Mouse (Mus musculus): Measurements from ENCODE around the gene Sorcs2. TPM values are rescaled to one million over a fixed set of nuclear protein-coding genes. Genes with fewer than 3 reads are reported as not detected.

Sorcs2 gene
- total and polyA plus RNA-seq, 3 experiments = 0.42 to 1.6 (median 0.46) TPM

DNA sequence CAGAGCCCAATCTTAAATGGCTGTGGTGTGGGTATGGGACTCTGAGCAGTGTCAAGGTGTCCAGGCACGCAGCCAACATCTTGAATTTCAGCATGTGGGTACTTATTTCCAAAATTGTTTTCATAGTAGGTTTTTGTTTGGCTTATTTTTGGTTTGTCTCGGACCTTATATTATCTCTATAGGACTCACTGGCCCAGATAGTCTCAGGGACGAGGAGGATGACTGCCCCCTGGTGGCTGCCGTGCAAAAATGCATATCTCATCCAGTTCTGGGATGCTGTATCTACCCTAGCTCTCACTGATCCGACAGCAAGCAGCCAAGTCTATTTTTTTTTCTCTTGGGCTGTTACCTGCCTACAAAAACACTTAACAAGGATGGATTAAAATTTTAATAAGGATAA lies 422.3 kb downstream of the Sorcs2 start:
- peaks cover 12 to 21% of the 10 kb centered on the region in 2 experiments for H3K36me3 ChIP-seq (replicated peaks in 1 of 2; ENCODE audit: control insufficient read depth in 1 of 2, insufficient read depth in 1 of 2, low read length in 1 of 2)
- no peaks in the 10 kb centered on the region for H3K27me3 ChIP-seq (replicated peaks)
- H3K4me3 ChIP-seq (replicated peaks in 1 of 3; ENCODE audit: low read depth in 2 of 3, low read length in 2 of 3, poor library complexity in 1 of 3) = no peak overlapping the region
- dilution Hi-C loops (cut with MboI; ENCODE audit: extremely low pct_ligation_motif_present, extremely low pct_unique_long_range_greater_than_20kb, low sequenced_read_pairs) = no loop called here
- no peaks in the 10 kb centered on the region for H3K9me3 ChIP-seq (replicated peaks; ENCODE audit: low read length)
- H3K4me2 ChIP-seq (ENCODE audit: insufficient read depth, low read depth, poor library complexity, severe bottlenecking) = no peak overlapping the region
- TF ChIP-seq MAZ (IDR thresholded peaks at IDR 0.05; ENCODE audit: low read depth, low read length) (no peak), USF1 (IDR thresholded peaks at IDR 0.05; ENCODE audit: low read depth, low read length) (no peak), RAD21 (IDR thresholded peaks at IDR 0.05; ENCODE audit: low read depth, low read length) (peak; percentile 77), NELFE (IDR thresholded peaks at IDR 0.05; ENCODE audit: low read depth, low read length) (no peak; the same call in 1 of the 2 replicates), CTCF (conservative IDR thresholded peaks at IDR 0.05 in 1 of 2, IDR thresholded peaks at IDR 0.05 in 1 of 2; ENCODE audit: low read depth in 2 of 2, low read length in 2 of 2) (peak; percentile 58 to 95), E2F4 (IDR thresholded peaks at IDR 0.05; ENCODE audit: insufficient replicate concordance, low read depth, low read length) (no peak), USF2 (conservative IDR thresholded peaks at IDR 0.05; ENCODE audit: low read depth, low read length) (no peak), IRF4 (IDR thresholded peaks at IDR 0.05; ENCODE audit: low read depth, low read length) (no peak), SMC3 (IDR thresholded peaks at IDR 0.05; ENCODE audit: low read depth, low read length) (peak; percentile 90)
- no peaks in the 10 kb centered on the region for H3K79me2 ChIP-seq (replicated peaks; ENCODE audit: control insufficient read depth, extremely low read depth, insufficient read depth, poor library complexity, severe bottlenecking)
- no peak overlapping the region for H3K9ac ChIP-seq (ENCODE audit: insufficient read depth, low read depth)
- peaks cover 0 to 12% of the 10 kb centered on the region in 2 experiments; a peak in 2 of 4 replicates for H3K4me1 ChIP-seq (ENCODE audit: control insufficient read depth in 1 of 2, insufficient read depth in 2 of 2)
- in situ Hi-C loops (cut with MboI; ENCODE audit: low pct_ligation_motif_present, low pct_unique_long_range_greater_than_20kb, low sequenced_read_pairs) = no loop called here
- no peak overlapping the region for H3K27ac ChIP-seq (ENCODE audit: insufficient read depth, low read depth)
- DNase-seq (ENCODE audit: extremely low read depth) = peak; percentile 58

DNA sequence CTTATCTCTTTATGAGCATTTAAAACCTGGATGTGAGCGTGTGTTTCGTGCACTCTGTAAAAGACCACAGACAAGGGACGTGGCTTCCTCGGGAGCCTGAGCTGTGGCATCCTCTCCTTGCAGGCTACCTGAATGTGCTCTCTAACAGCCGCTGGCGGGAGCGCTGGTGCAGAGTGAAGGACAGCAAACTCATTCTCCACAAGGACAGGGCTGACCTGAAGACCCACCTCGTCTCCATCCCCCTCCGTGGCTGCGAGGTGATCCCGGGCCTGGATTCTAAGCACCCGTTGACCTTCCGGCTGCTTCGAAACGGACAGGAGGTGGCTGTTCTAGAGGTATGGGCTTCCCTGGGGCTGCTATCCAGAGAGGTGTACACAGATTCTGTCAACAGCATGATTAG lies 423.7 kb downstream of the Sorcs2 start:
- dilution Hi-C loops (cut with MboI; ENCODE audit: extremely low pct_ligation_motif_present, extremely low pct_unique_long_range_greater_than_20kb, low sequenced_read_pairs) = no loop called here
- DNase-seq (ENCODE audit: extremely low read depth) = no peak
- peaks cover 0 to 12% of the 10 kb centered on the region in 2 experiments; a peak in 2 of 4 replicates for H3K4me1 ChIP-seq (ENCODE audit: control insufficient read depth in 1 of 2, insufficient read depth in 2 of 2)
- peaks cover 12 to 21% of the 10 kb centered on the region in 2 experiments for H3K36me3 ChIP-seq (replicated peaks in 1 of 2; ENCODE audit: control insufficient read depth in 1 of 2, insufficient read depth in 1 of 2, low read length in 1 of 2)
- H3K9ac ChIP-seq (ENCODE audit: insufficient read depth, low read depth) = no peak overlapping the region
- H3K4me3 ChIP-seq (replicated peaks in 1 of 3; ENCODE audit: low read depth in 2 of 3, low read length in 2 of 3, poor library complexity in 1 of 3) = no peak overlapping the region
- no peaks in the 10 kb centered on the region for H3K9me3 ChIP-seq (replicated peaks; ENCODE audit: low read length)
- H3K4me2 ChIP-seq (ENCODE audit: insufficient read depth, low read depth, poor library complexity, severe bottlenecking) = no peak overlapping the region
- in situ Hi-C loops (cut with MboI; ENCODE audit: low pct_ligation_motif_present, low pct_unique_long_range_greater_than_20kb, low sequenced_read_pairs) = loop anchor here (5.0 kb wide), 1 partner anchor 87 kb away; no protein-coding TSS in a partner anchor
- TF ChIP-seq ELF1 (IDR thresholded peaks at IDR 0.05; ENCODE audit: low read depth, low read length) (no peak), JUND (conservative IDR thresholded peaks at IDR 0.05; ENCODE audit: low read depth, low read length) (no peak), MYC (IDR thresholded peaks at IDR 0.05; ENCODE audit: low read depth, low read length) (no peak), UBTF (IDR thresholded peaks at IDR 0.05; ENCODE audit: low read depth, low read length) (no peak), ZC3H11A (IDR thresholded peaks at IDR 0.05; ENCODE audit: low read depth, low read length) (no peak), MAZ (IDR thresholded peaks at IDR 0.05; ENCODE audit: low read depth, low read length) (no peak), EP300 (IDR thresholded peaks at IDR 0.05; ENCODE audit: low read length) (no peak), USF2 (conservative IDR thresholded peaks at IDR 0.05; ENCODE audit: low read depth, low read length) (no peak), CHD1 (IDR thresholded peaks at IDR 0.05; ENCODE audit: low read depth, low read length) (no peak), USF1 (IDR thresholded peaks at IDR 0.05; ENCODE audit: low read depth, low read length) (no peak), CHD2 (IDR thresholded peaks at IDR 0.05; ENCODE audit: low read length) (no peak), MXI1 (IDR thresholded peaks at IDR 0.05; ENCODE audit: low read depth, low read length) (no peak), BHLHE40 (IDR thresholded peaks at IDR 0.05; ENCODE audit: low read depth, low read length) (no peak)
- H3K27ac ChIP-seq (ENCODE audit: insufficient read depth, low read depth) = no peak overlapping the region
- no peaks in the 10 kb centered on the region for H3K79me2 ChIP-seq (replicated peaks; ENCODE audit: control insufficient read depth, extremely low read depth, insufficient read depth, poor library complexity, severe bottlenecking)
- no peaks in the 10 kb centered on the region for H3K27me3 ChIP-seq (replicated peaks)

Data from CH12.LX (cell line).